Mouse (Mus musculus) spleen, postnatal 4 days (tissue): ENCODE results near the gene Anapc15-ps.

Source experiments
- DNase-seq, 2 experiments: peaks; one replicate each; pipeline ENCODE4 v3.0.0; 2022; ENCODE audit warnings: low spot score in 2 of 2

The Anapc15-ps gene

GRCm38 (mm10) chr10:95691347-95691746 is 18.1 kb upstream of the Anapc15-ps start:
- DNase-seq: no peak

GRCm38 (mm10) chr10:95689833-95690232 is 16.6 kb upstream of the Anapc15-ps start:
- DNase-seq: no peak

GRCm38 (mm10) chr10:95689058-95689457 is 15.8 kb upstream of the Anapc15-ps start:
- DNase-seq: no peak

- DNase-seq: no peak
These were observed 14.4 kb upstream of the Anapc15-ps start for GRCm38 (mm10) chr10:95687558-95688141.

GRCm38 (mm10) chr10:95686041-95686440 is 12.8 kb upstream of the Anapc15-ps start:
- DNase-seq: no peak

GRCm38 (mm10) chr10:95684782-95685555 is 11.7 kb upstream of the Anapc15-ps start:
- no peak for DNase-seq

- DNase-seq: no peak
These were observed 11.0 kb upstream of the Anapc15-ps start for GRCm38 (mm10) chr10:95684250-95684649.

GRCm38 (mm10) chr10:95683735-95684134 is 10.5 kb upstream of the Anapc15-ps start:
- DNase-seq: no peak

GRCm38 (mm10) chr10:95682964-95683363 is 9.7 kb upstream of the Anapc15-ps start:
- DNase-seq: no peak

- DNase-seq: no peak
These were observed 9.0 kb upstream of the Anapc15-ps start for GRCm38 (mm10) chr10:95682091-95682740.

- no peak for DNase-seq
These were observed 8.2 kb upstream of the Anapc15-ps start for GRCm38 (mm10) chr10:95681481-95681880.

- DNase-seq: no peak
These were observed 7.8 kb upstream of the Anapc15-ps start for GRCm38 (mm10) chr10:95681058-95681440.

- DNase-seq: no peak
These were observed 7.2 kb upstream of the Anapc15-ps start for GRCm38 (mm10) chr10:95680153-95681057.

- no peak for DNase-seq
These were observed 5.9 kb upstream of the Anapc15-ps start for GRCm38 (mm10) chr10:95679131-95679530.

GRCm38 (mm10) chr10:95678661-95679060 is 5.4 kb upstream of the Anapc15-ps start:
- DNase-seq: no peak

- no peak for DNase-seq
These were observed 5.0 kb upstream of the Anapc15-ps start for GRCm38 (mm10) chr10:95678241-95678640.

- peak; percentile 64 to 80 for DNase-seq
These were observed 4.3 kb upstream of the Anapc15-ps start for GRCm38 (mm10) chr10:95677356-95678109.

GRCm38 (mm10) chr10:95676991-95677355 is 3.7 kb upstream of the Anapc15-ps start:
- DNase-seq: peak in 1 of 2 experiments; percentile 53

GRCm38 (mm10) chr10:95676387-95676786 is 3.1 kb upstream of the Anapc15-ps start:
- peak in 1 of 2 experiments; percentile 55 for DNase-seq

- DNase-seq: no peak
These were observed 2.2 kb downstream of the Anapc15-ps start for GRCm38 (mm10) chr10:95670781-95671780.
